Mouse (Mus musculus) bone marrow, adult 2 months (tissue): ENCODE measurements around the gene Slc10a1.

Experiments
- CTCF ChIP-seq: fragments of 200-500 bp; IDR thresholded peaks from 2 replicates; pipeline ENCODE4 v1.5.1; 2011; ENCODE audit warnings: low read length, control low read depth; ENCODE audit not compliant: control insufficient read depth, insufficient read depth
- POLR2A ChIP-seq: fragments of 200-500 bp; IDR thresholded peaks from 2 replicates; pipeline ENCODE4 v1.6.1; 2011; ENCODE audit warnings: low read depth, mild to moderate bottlenecking, control low read depth, low read length, borderline replicate concordance; ENCODE audit not compliant: control insufficient read depth

DNA sequence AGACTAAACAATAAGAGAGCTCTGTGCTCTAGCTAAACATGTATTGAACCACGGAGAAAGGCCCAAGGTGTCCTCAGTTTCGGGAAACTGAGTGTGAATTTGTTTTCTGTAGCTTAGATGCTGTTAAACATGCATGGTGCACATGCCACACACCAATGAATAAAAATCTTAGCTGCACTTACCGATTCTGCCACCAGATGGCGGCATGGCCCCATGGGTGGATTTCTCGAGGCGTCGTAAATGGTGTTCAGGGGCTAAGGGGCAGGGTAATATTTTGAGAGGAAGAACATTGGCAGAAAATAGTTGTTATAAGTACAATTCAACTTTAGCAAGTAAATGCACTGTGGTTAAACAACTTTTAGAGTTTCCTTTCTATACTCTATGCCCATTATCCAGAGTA, 13.8 kb upstream of the Slc10a1 start:
- peak; percentile 98 for TF ChIP-seq CTCF
- no peak for TF ChIP-seq POLR2A
